ENCODE assay signal across 1 mouse cellular context in genomic region chr11:79528601-79529000, GRCm38 (mm10).
TF ChIP-seq lines count a peak whose summit lies in the region.

No protein-coding gene starts in this region.

TF ChIP-seq in CH12.LX, 34 proteins besides CTCF, POLR2A, EP300 and RAD21:
- TF ChIP-seq CHD1 (IDR thresholded peaks at IDR 0.05; ENCODE audit: low read depth, low read length) (peak; percentile 14; the same call in 1 of the 2 replicates), ZC3H11A (IDR thresholded peaks at IDR 0.05; ENCODE audit: low read depth, low read length) (no peak), USF1 (IDR thresholded peaks at IDR 0.05; ENCODE audit: low read depth, low read length) (no peak), JUND (conservative IDR thresholded peaks at IDR 0.05; ENCODE audit: low read depth, low read length) (no peak), USF2 (conservative IDR thresholded peaks at IDR 0.05; ENCODE audit: low read depth, low read length) (no peak), NELFE (IDR thresholded peaks at IDR 0.05; ENCODE audit: low read depth, low read length) (0 out of 2 replicates have a peak, but pooled peaks have one; percentile 55), HCFC1 (IDR thresholded peaks at IDR 0.05; ENCODE audit: low read depth, low read length) (no peak), GABPA (IDR thresholded peaks at IDR 0.05; ENCODE audit: insufficient replicate concordance, low read depth, low read length) (no peak), E2F4 (IDR thresholded peaks at IDR 0.05; ENCODE audit: insufficient replicate concordance, low read depth, low read length) (no peak), POLR2AphosphoS2 (IDR thresholded peaks at IDR 0.05; ENCODE audit: low read depth, low read length) (peak; percentile 15; the same call in 1 of the 2 replicates), TCF12 (IDR thresholded peaks at IDR 0.05; ENCODE audit: low read depth, low read length) (no peak), ZMIZ1 (IDR thresholded peaks at IDR 0.05; ENCODE audit: low read depth, low read length) (peak; percentile 39; the same call in 1 of the 2 replicates), RCOR1 (conservative IDR thresholded peaks at IDR 0.05; ENCODE audit: low read depth, low read length) (no peak), TBP (conservative IDR thresholded peaks at IDR 0.05; ENCODE audit: low read depth, low read length) (peak; percentile 60; the same call in 1 of the 2 replicates), JUN (IDR thresholded peaks at IDR 0.05; ENCODE audit: insufficient read depth, low read depth, low read length) (no peak), SIN3A (IDR thresholded peaks at IDR 0.05; ENCODE audit: low read length) (no peak; the same call in 1 of the 2 replicates), SMC3 (IDR thresholded peaks at IDR 0.05; ENCODE audit: low read depth, low read length) (no peak), ETS1 (conservative IDR thresholded peaks at IDR 0.05; ENCODE audit: low read depth, low read length) (peak; percentile 6; the same call in 1 of the 2 replicates), ELF1 (IDR thresholded peaks at IDR 0.05; ENCODE audit: low read depth, low read length) (0 out of 2 replicates have a peak, but pooled peaks have one; percentile 44), ZKSCAN1 (IDR thresholded peaks at IDR 0.05; ENCODE audit: borderline replicate concordance, low read depth, low read length) (no peak), ZNF384 (IDR thresholded peaks at IDR 0.05; ENCODE audit: low read depth, low read length) (no peak), MXI1 (IDR thresholded peaks at IDR 0.05; ENCODE audit: low read depth, low read length) (no peak; the same call in 1 of the 2 replicates), MEF2A (IDR thresholded peaks at IDR 0.05; ENCODE audit: borderline replicate concordance, low read depth, low read length) (no peak), NRF1 (IDR thresholded peaks at IDR 0.05; ENCODE audit: low read depth, low read length) (peak; percentile 94), PAX5 (IDR thresholded peaks at IDR 0.05; ENCODE audit: low read length) (no peak), MAZ (IDR thresholded peaks at IDR 0.05; ENCODE audit: low read depth, low read length) (peak; percentile 20; the same call in 1 of the 2 replicates)
